Comparison of ENCODE assay signal across 13 mouse cellular contexts in the genomic region with DNA sequence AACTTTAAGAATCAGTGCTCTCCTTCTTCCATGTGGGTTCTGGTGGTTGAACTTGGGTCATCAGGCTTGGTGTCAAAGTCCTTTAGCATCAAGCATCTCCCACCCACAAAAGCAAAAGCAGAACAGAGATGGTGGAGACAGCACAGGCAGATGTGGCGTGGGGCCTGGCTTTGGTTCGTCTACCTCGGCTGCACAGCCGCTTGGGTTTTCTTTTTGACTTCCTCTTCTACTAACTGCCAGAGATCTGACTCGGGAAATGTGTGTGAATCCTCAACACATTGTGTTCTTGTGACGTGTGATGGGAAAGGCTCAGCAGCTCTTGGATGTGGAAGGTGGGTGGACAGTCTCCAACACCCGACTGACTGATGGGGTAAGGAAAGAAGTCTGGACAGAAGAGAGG.
A peak's percentile ranks its signal among the peaks of the same experiment; 100 is the strongest.
DNase-seq lines count a peak whose midpoint lies in the region.
"Had no signal": no experiment of that assay in that cellular context is flagged by ENCODE, and none has a peak within 500 bp of the region (broad histone marks: within the 10 kb centered on the region; RNA-seq: fewer than 3 reads in every experiment).

No protein-coding gene starts in this region.

- peak; percentile 4 for DNase-seq in lung, postnatal 14 days
- no peak for DNase-seq in lung, postnatal 25 days (ENCODE audit: low spot score)
- DNase-seq in c-Kit-positive CD71-negative TER-119-negative erythroid progenitor cells, embryonic 14.5 days (ENCODE audit: low read depth): peak; percentile 10
- DNase-seq in heart, postnatal 25 days (ENCODE audit: low spot score): peak; percentile 13
- peak; percentile 5 to 50 for DNase-seq in spleen, postnatal 10 days (ENCODE audit: low spot score in 2 of 2)
- no peak for DNase-seq in right cerebral cortex, postnatal 14 days
- no peak for DNase-seq in kidney, adult 18-20 months
- DNase-seq in left cerebral cortex, postnatal 4 days: no peak
- DNase-seq: cerebellum, adult 18-20 months; gastrocnemius, postnatal 14 days; liver, embryonic 13.5 days; midbrain, embryonic 14.5 days; thymus, postnatal 36 days had no signal

- intact Hi-C loops in heart, postnatal 25 days (cut with DNase I): no loop called here
- intact Hi-C loops in left cerebral cortex, postnatal 4 days (cut with DNase I): no loop called here

Comparison
In these comparisons a context has a peak if more than half of its experiments do, and no peak if none do; other contexts are left out.
1. DNase-seq: peak in lung, postnatal 14 days (single experiment), c-Kit-positive CD71-negative TER-119-negative erythroid progenitor cells, embryonic 14.5 days (single experiment), heart, postnatal 25 days (single experiment) and spleen, postnatal 10 days (2 of 2); none in lung, postnatal 25 days (single experiment), right cerebral cortex, postnatal 14 days (single experiment), kidney, adult 18-20 months (single experiment) and left cerebral cortex, postnatal 4 days (single experiment).